ENCODE assay signal across 8 mouse cellular contexts in the genomic region with DNA sequence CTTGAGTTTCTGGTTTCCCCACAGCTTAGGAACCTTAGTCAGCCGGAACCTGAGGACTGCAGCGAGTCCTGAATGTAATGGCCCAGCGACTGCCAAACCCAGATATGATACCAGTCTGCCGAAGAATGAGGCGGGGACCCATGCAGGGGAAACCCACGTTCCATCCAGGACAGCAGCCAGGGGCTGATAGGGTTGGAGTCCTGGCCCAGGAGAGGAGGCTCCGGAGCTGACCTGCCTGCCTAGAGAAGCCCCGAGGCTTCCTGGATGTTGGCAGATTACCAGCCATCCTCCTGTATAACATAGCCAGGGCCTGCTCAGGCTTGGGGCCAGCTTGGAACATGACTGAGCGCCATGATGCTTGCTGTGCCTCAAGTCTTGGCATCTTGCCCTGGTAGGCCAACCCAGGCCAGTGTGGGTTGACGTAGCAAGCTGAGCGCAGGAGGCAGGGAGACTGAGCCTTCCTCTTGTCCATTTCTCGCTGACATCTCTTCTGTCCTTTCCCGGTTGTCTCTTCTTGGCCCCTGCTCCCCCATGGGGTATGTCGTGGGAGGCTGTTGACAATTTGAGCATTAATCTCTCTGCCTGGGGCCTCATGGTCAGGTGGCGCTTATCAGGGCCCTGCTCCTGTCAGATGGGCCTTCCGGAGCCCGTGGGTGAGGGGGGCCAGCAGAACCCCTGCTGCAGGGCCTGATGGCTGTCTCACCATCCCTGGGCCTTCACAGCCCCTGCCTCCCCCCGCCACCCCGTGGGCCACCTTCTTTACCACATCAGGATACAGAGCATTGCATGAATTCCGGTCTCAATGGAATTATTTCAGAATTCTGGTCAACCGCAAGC. TPM values are rescaled to one million over a fixed set of nuclear protein-coding genes. Genes with fewer than 3 reads are reported as not detected.
DNase-seq lines count a peak whose midpoint lies in the region; ATAC-seq and TF ChIP-seq lines count a peak whose summit lies in the region.

No protein-coding gene starts in this region.

- peak; percentile 68 for DNase-seq in lung, embryonic 14.5 days
- no peak for DNase-seq in lung, postnatal 0 days (ENCODE audit: low spot score)
- peak; percentile 62 for DNase-seq in c-Kit-positive CD71-negative TER-119-negative erythroid progenitor cells, embryonic 14.5 days (ENCODE audit: low read depth)
- peak; percentile 29 for DNase-seq in limb, embryonic 14.5 days (ENCODE audit: low spot score)
- DNase-seq in urinary bladder, postnatal 25 days (ENCODE audit: low spot score) = no peak
- DNase-seq in frontal cortex, postnatal 14 days (ENCODE audit: low spot score in 2 of 2) = no peak
- DNase-seq in frontal cortex, postnatal 36 days (ENCODE audit: low spot score in 2 of 2) = no peak

- no peak overlapping the region for H3K4me3 ChIP-seq in lung, embryonic 14.5 days (ENCODE audit: low read depth, low read length)
- no peak overlapping the region for H3K4me3 ChIP-seq in lung, postnatal 0 days (ENCODE audit: low read depth, low read length)
- H3K4me3 ChIP-seq in forebrain, embryonic 16.5 days (replicated peaks; ENCODE audit: low read length) = no peak overlapping the region
- H3K4me3 ChIP-seq in limb, embryonic 14.5 days (replicated peaks; ENCODE audit: low read length) = no peak overlapping the region

- no peak for TF ChIP-seq POLR2A in limb, embryonic 14.5 days (IDR thresholded peaks at IDR 0.05; ENCODE audit: borderline replicate concordance, extremely low read depth, insufficient read depth, insufficient read length)

- H3K9ac ChIP-seq in lung, embryonic 14.5 days = no peak overlapping the region
- no peak overlapping the region for H3K9ac ChIP-seq in lung, postnatal 0 days (replicated peaks; ENCODE audit: low read depth)
- no peak overlapping the region for H3K9ac ChIP-seq in forebrain, embryonic 16.5 days (replicated peaks; ENCODE audit: low read depth, low read length)
- H3K9ac ChIP-seq in limb, embryonic 14.5 days (ENCODE audit: low read depth, low read length, severe bottlenecking) = no peak overlapping the region

- H3K4me1 ChIP-seq in lung, embryonic 14.5 days (ENCODE audit: insufficient read depth) = no peaks in the 10 kb centered on the region
- H3K4me1 ChIP-seq in lung, postnatal 0 days (ENCODE audit: insufficient read depth, low read depth, low read length) = no peaks in the 10 kb centered on the region
- peaks cover 9% of the 10 kb centered on the region for H3K4me1 ChIP-seq in forebrain, embryonic 16.5 days (replicated peaks; ENCODE audit: control insufficient read depth, insufficient read depth, low read length)
- H3K4me1 ChIP-seq in limb, embryonic 14.5 days (ENCODE audit: control insufficient read depth, insufficient read depth, low read length) = peaks cover 17% of the 10 kb centered on the region

- peak overlapping the region; percentile 18; the same call in 1 of the 2 replicates for H3K27ac ChIP-seq in lung, embryonic 14.5 days (ENCODE audit: low read depth)
- H3K27ac ChIP-seq in lung, postnatal 0 days (ENCODE audit: low read length) = no peak overlapping the region
- H3K27ac ChIP-seq in forebrain, embryonic 16.5 days (ENCODE audit: low read length) = no peak overlapping the region
- no peak overlapping the region for H3K27ac ChIP-seq in limb, embryonic 14.5 days (replicated peaks; ENCODE audit: low read depth, low read length)

- ATAC-seq in lung, embryonic 14.5 days (ENCODE audit: insufficient read depth) = peak; percentile 45
- ATAC-seq in lung, postnatal 0 days = no peak
- peak; percentile 76 for ATAC-seq in forebrain, embryonic 16.5 days
- no peak for ATAC-seq in limb, embryonic 14.5 days (ENCODE audit: low FRiP score, low read depth)

- H3K4me2 ChIP-seq in lung, embryonic 14.5 days = no peak overlapping the region
- no peak overlapping the region for H3K4me2 ChIP-seq in lung, postnatal 0 days (replicated peaks; ENCODE audit: low read depth, low read length)
- H3K4me2 ChIP-seq in forebrain, embryonic 16.5 days (ENCODE audit: low read length) = no peak overlapping the region
- H3K4me2 ChIP-seq in limb, embryonic 14.5 days (replicated peaks; ENCODE audit: low read depth, low read length, severe bottlenecking) = no peak overlapping the region

- WGBS in lung, embryonic 14.5 days = 58% methylated on average over 21 of the region's 21 CpGs
- 57% methylated on average over 21 of the region's 21 CpGs for WGBS in lung, postnatal 0 days
- WGBS in forebrain, embryonic 16.5 days = 66% methylated on average over 21 of the region's 21 CpGs
- 71% methylated on average over 21 of the region's 21 CpGs for WGBS in limb, embryonic 14.5 days

- H3K36me3 ChIP-seq in lung, embryonic 14.5 days (ENCODE audit: insufficient read depth) = no peaks in the 10 kb centered on the region
- H3K36me3 ChIP-seq in lung, postnatal 0 days (ENCODE audit: insufficient read depth, low read length) = no peaks in the 10 kb centered on the region
- no peaks in the 10 kb centered on the region for H3K36me3 ChIP-seq in forebrain, embryonic 16.5 days (ENCODE audit: control insufficient read depth, insufficient read depth)
- H3K36me3 ChIP-seq in limb, embryonic 14.5 days (ENCODE audit: control insufficient read depth, insufficient read depth, low read length) = no peaks in the 10 kb centered on the region

- no peaks in the 10 kb centered on the region; the same call in 1 of the 2 replicates for H3K9me3 ChIP-seq in lung, embryonic 14.5 days (ENCODE audit: low read depth, low read length)
- H3K9me3 ChIP-seq in lung, postnatal 0 days (ENCODE audit: low read length) = no peaks in the 10 kb centered on the region
- no peaks in the 10 kb centered on the region for H3K9me3 ChIP-seq in forebrain, embryonic 16.5 days (ENCODE audit: control insufficient read depth, low read length)
- no peaks in the 10 kb centered on the region for H3K9me3 ChIP-seq in limb, embryonic 14.5 days (ENCODE audit: control insufficient read depth, low read length)

- no peak for TF ChIP-seq CTCF in lung, embryonic 14.5 days (IDR thresholded peaks at IDR 0.05; ENCODE audit: low read depth)
- TF ChIP-seq CTCF in lung, postnatal 0 days (IDR thresholded peaks at IDR 0.05) = no peak

- no peak for TF ChIP-seq EP300 in lung, postnatal 0 days (IDR thresholded peaks at IDR 0.05)

- H3K27me3 ChIP-seq in lung, embryonic 14.5 days (ENCODE audit: insufficient read depth, low read length) = no peaks in the 10 kb centered on the region
- no peaks in the 10 kb centered on the region for H3K27me3 ChIP-seq in lung, postnatal 0 days (replicated peaks; ENCODE audit: insufficient read depth, low read length)
- no peaks in the 10 kb centered on the region for H3K27me3 ChIP-seq in forebrain, embryonic 16.5 days (replicated peaks; ENCODE audit: control insufficient read depth, insufficient read depth, low read length)
- no peaks in the 10 kb centered on the region for H3K27me3 ChIP-seq in limb, embryonic 14.5 days (ENCODE audit: control insufficient read depth, insufficient read depth, low read length)

RNA-seq across cellular contexts. Expression of gene Rpn1, which starts 32.3 kb away (rescaled TPM):
- 437 and 440 TPM in 2 replicates for polyA plus RNA-seq in lung, embryonic 14.5 days (2014; fragmentation: Nextera tagmentation; extraction: Ambion mirVana)
- polyA plus RNA-seq in lung, postnatal 0 days (2015; fragmentation: Nextera tagmentation; extraction: Ambion mirVana) = 209 and 226 TPM in 2 replicates
- polyA plus RNA-seq in forebrain, embryonic 16.5 days (2015; fragmentation: Nextera tagmentation; extraction: Ambion mirVana) = 273 and 275 TPM in 2 replicates
- 316 and 329 TPM in 2 replicates for polyA plus RNA-seq in limb, embryonic 14.5 days (2012; rRNA removed)
- 381 and 396 TPM in 2 replicates for polyA plus RNA-seq in limb, embryonic 14.5 days (2014; fragmentation: Nextera tagmentation; extraction: Ambion mirVana)

Comparison
In these comparisons a context has a peak if more than half of its experiments do, and no peak if none do; other contexts are left out.
1. ATAC-seq: peak in lung, embryonic 14.5 days (single experiment) and forebrain, embryonic 16.5 days (single experiment); none in lung, postnatal 0 days (single experiment) and limb, embryonic 14.5 days (single experiment).
2. DNase-seq: peak in lung, embryonic 14.5 days (single experiment), c-Kit-positive CD71-negative TER-119-negative erythroid progenitor cells, embryonic 14.5 days (single experiment) and limb, embryonic 14.5 days (single experiment); none in lung, postnatal 0 days (single experiment), urinary bladder, postnatal 25 days (single experiment), frontal cortex, postnatal 14 days (0 of 2) and frontal cortex, postnatal 36 days (0 of 2).